Mouse (Mus musculus): ENCODE data around the gene Barhl2. TPM values are rescaled to one million over a fixed set of nuclear protein-coding genes. Genes with fewer than 3 reads are reported as not detected.

Barhl2 gene
- polyA plus RNA-seq, 1 experiment: not detected

DNA sequence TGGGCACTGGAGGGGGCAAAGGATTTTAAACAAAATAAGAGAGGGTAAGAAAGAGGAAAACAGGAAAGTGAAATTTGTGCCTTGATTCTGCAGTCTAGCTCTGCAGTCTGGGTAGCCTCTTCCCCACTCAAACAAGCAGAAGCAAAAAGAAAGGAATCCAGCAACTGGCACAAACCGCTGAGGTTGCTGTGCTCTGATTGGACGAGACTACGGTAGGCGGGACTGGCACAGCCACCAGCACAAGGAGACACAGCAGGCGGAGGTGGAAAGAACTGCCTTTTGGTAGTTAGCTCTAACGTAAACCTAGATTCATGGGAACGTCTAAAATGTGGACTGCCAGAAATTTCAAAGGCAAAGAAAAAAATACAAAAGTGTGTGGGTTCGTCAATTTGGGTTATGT lies 11.4 kb downstream of the Barhl2 start:
- Histone ChIP-seq H3K4me3 (no peak overlapping the region), H3K36me3 (ENCODE audit: control insufficient read depth, insufficient read depth) (no peaks in the 10 kb centered on the region), H3ac (ENCODE audit: control insufficient read depth, insufficient read length) (no peak overlapping the region), H3K27me3 (ENCODE audit: control insufficient read depth, insufficient read depth, insufficient read length) (peaks cover 16% of the 10 kb centered on the region), H3K4me2 (ENCODE audit: low read depth) (no peak overlapping the region), H3K79me2 (ENCODE audit: control insufficient read depth, insufficient read depth) (no peaks in the 10 kb centered on the region)
- TF ChIP-seq MYOG (IDR thresholded peaks at IDR 0.05; ENCODE audit: control insufficient read depth in 1 of 3, insufficient read depth in 1 of 3, insufficient read length in 2 of 3, low read depth in 2 of 3) (no peak), POLR2AphosphoS2 (IDR thresholded peaks at IDR 0.05; ENCODE audit: insufficient read length, low read depth) (no peak), E2F4 (IDR thresholded peaks at IDR 0.05; ENCODE audit: insufficient read depth) (no peak), MYOD1 (IDR thresholded peaks at IDR 0.05; ENCODE audit: control insufficient read depth in 1 of 3, insufficient read length in 2 of 3, low read depth in 2 of 3) (no peak), USF1 (IDR thresholded peaks at IDR 0.05; ENCODE audit: low read depth) (no peak), POLR2A (IDR thresholded peaks at IDR 0.05; ENCODE audit: insufficient read length, low read depth) (no peak), REST (IDR thresholded peaks at IDR 0.05; ENCODE audit: insufficient read depth, insufficient read length) (no peak), TCF12 (IDR thresholded peaks at IDR 0.05; ENCODE audit: insufficient read depth, poor library complexity, severe bottlenecking) (no peak), CEBPB (IDR thresholded peaks at IDR 0.05; ENCODE audit: insufficient read depth, poor library complexity, severe bottlenecking) (no peak), MAX (IDR thresholded peaks at IDR 0.05; ENCODE audit: low read depth) (no peak), TCF3 (IDR thresholded peaks at IDR 0.05; ENCODE audit: insufficient read length, low read depth) (no peak), SRF (IDR thresholded peaks at IDR 0.05; ENCODE audit: control insufficient read depth, insufficient read length, low read depth) (no peak)

DNA sequence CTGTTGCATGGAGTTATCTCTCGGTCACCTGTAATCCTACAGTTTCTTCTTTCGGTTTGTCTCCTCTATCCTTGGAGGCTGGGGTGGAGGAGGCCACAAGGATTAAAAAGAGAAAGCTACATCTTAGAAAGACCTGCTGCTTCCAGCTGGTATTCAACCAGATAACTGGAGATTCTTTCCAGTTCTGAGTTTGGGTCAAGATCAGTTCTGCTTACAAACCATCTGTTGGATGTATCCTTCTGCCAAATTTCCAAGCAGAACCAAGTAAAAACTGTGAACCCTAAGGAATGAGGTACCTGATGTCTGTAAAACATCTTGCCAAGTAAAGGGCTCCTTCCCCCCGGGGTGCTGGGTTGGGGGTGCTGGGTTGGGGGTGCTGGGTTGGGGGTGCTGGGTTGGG lies 12.3 kb downstream of the Barhl2 start:
- Histone ChIP-seq H3K79me2 (ENCODE audit: control insufficient read depth, insufficient read depth) (no peaks in the 10 kb centered on the region), H3K4me3 (no peak overlapping the region), H3ac (ENCODE audit: control insufficient read depth, insufficient read length) (no peak overlapping the region), H3K4me2 (ENCODE audit: low read depth) (no peak overlapping the region), H3K36me3 (ENCODE audit: control insufficient read depth, insufficient read depth) (no peaks in the 10 kb centered on the region), H3K27me3 (ENCODE audit: control insufficient read depth, insufficient read depth, insufficient read length) (peaks cover 11% of the 10 kb centered on the region)
- no peak for TF ChIP-seq MAX (IDR thresholded peaks at IDR 0.05; ENCODE audit: low read depth)
- no peak for TF ChIP-seq REST (IDR thresholded peaks at IDR 0.05; ENCODE audit: insufficient read depth, insufficient read length)
- no peak for TF ChIP-seq POLR2AphosphoS2 (IDR thresholded peaks at IDR 0.05; ENCODE audit: insufficient read length, low read depth)
- TF ChIP-seq CEBPB (IDR thresholded peaks at IDR 0.05; ENCODE audit: insufficient read depth, poor library complexity, severe bottlenecking): no peak
- TF ChIP-seq SRF (IDR thresholded peaks at IDR 0.05; ENCODE audit: control insufficient read depth, insufficient read length, low read depth): no peak
- TF ChIP-seq MYOG (IDR thresholded peaks at IDR 0.05; ENCODE audit: control insufficient read depth in 1 of 3, insufficient read depth in 1 of 3, insufficient read length in 2 of 3, low read depth in 2 of 3): no peak
- no peak for TF ChIP-seq MYOD1 (IDR thresholded peaks at IDR 0.05; ENCODE audit: control insufficient read depth in 1 of 3, insufficient read length in 2 of 3, low read depth in 2 of 3)
- TF ChIP-seq USF1 (IDR thresholded peaks at IDR 0.05; ENCODE audit: low read depth): no peak
- no peak for TF ChIP-seq TCF3 (IDR thresholded peaks at IDR 0.05; ENCODE audit: insufficient read length, low read depth)
- no peak for TF ChIP-seq TCF12 (IDR thresholded peaks at IDR 0.05; ENCODE audit: insufficient read depth, poor library complexity, severe bottlenecking)
- TF ChIP-seq E2F4 (IDR thresholded peaks at IDR 0.05; ENCODE audit: insufficient read depth): no peak
- no peak for TF ChIP-seq POLR2A (IDR thresholded peaks at IDR 0.05; ENCODE audit: insufficient read length, low read depth)

DNA sequence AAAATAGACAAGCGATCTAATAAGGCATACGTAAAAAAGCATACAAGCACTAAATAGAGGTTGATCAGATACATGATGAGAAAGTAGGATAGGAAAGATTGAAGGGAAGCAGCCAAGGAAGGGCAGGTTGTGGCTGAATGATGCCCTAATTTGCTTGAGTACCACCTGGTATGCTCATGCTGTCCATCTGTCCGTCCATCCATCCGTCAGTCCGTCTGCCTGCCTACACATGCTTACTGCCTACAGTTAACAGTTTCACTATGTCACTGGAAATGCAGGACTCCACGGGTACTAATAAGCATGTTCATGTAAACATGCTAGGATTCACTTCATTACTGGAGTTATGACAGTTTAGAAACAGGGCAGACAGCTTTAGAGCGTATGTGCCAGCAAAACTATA lies 19.1 kb downstream of the Barhl2 start:
- no peaks in the 10 kb centered on the region for H3K79me2 ChIP-seq (ENCODE audit: control insufficient read depth, insufficient read depth)
- no peaks in the 10 kb centered on the region for H3K27me3 ChIP-seq (ENCODE audit: control insufficient read depth, insufficient read depth, insufficient read length)
- no peak overlapping the region for H3ac ChIP-seq (ENCODE audit: control insufficient read depth, insufficient read length)
- no peak for TF ChIP-seq POLR2A (IDR thresholded peaks at IDR 0.05; ENCODE audit: insufficient read length, low read depth)
- TF ChIP-seq MYOG (IDR thresholded peaks at IDR 0.05; ENCODE audit: control insufficient read depth in 1 of 3, insufficient read depth in 1 of 3, insufficient read length in 2 of 3, low read depth in 2 of 3): no peak
- TF ChIP-seq TCF12 (IDR thresholded peaks at IDR 0.05; ENCODE audit: insufficient read depth, poor library complexity, severe bottlenecking): no peak
- TF ChIP-seq MAX (IDR thresholded peaks at IDR 0.05; ENCODE audit: low read depth): no peak
- H3K36me3 ChIP-seq (ENCODE audit: control insufficient read depth, insufficient read depth): no peaks in the 10 kb centered on the region
- no peak overlapping the region for H3K4me3 ChIP-seq
- no peak overlapping the region for H3K4me2 ChIP-seq (ENCODE audit: low read depth)

DNA sequence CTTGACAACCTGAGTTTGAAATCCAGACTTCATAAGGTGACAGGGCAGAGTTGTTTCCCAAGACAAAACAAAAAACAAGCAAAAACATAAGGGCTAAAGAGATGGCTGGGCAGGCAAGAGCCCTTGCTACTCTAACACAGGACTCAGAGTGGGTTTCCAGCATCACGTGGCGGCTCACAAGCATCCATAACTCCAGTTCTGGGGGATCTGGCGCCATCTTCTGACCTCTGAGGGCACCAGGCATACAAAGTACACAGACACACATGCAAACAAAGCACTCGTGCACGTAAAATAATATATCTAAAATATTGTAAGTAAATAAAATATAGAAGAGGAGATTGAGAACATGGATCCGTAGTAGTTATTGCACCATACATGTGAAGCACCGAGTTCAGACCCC lies 31.9 kb downstream of the Barhl2 start:
- Histone ChIP-seq H3K36me3 (ENCODE audit: control insufficient read depth, insufficient read depth) (no peaks in the 10 kb centered on the region), H3ac (ENCODE audit: control insufficient read depth, insufficient read length) (no peak overlapping the region), H3K4me3 (no peak overlapping the region), H3K4me2 (ENCODE audit: low read depth) (no peak overlapping the region), H3K79me2 (ENCODE audit: control insufficient read depth, insufficient read depth) (no peaks in the 10 kb centered on the region), H3K27me3 (ENCODE audit: control insufficient read depth, insufficient read depth, insufficient read length) (no peaks in the 10 kb centered on the region)
- TF ChIP-seq MYOD1 (IDR thresholded peaks at IDR 0.05; ENCODE audit: control insufficient read depth in 1 of 3, insufficient read length in 2 of 3, low read depth in 2 of 3): no peak

DNA sequence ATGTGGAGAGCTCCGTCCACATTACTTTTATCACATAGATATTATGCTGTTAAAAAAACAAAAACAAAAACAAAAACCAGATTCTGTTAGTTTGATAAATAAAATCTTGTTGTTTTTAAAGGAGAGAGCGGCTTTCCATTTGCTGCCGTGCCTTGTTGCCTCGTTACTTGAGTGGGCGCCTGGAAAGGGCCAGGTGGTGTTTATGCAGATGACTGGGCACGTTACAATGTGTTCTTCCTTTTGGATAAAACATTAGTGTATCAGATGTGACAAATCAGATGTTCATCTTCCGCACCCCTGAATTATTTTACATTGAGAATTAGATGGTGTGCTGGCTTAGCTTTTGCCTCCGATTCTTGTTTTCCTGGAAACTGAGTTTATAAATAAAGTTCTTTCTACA lies 37.1 kb downstream of the Barhl2 start:
- H3ac ChIP-seq (ENCODE audit: control insufficient read depth, insufficient read length): no peak overlapping the region
- H3K36me3 ChIP-seq (ENCODE audit: control insufficient read depth, insufficient read depth): no peaks in the 10 kb centered on the region
- H3K79me2 ChIP-seq (ENCODE audit: control insufficient read depth, insufficient read depth): no peaks in the 10 kb centered on the region
- H3K27me3 ChIP-seq (ENCODE audit: control insufficient read depth, insufficient read depth, insufficient read length): no peaks in the 10 kb centered on the region
- H3K4me2 ChIP-seq (ENCODE audit: low read depth): no peak overlapping the region
- H3K4me3 ChIP-seq: no peak overlapping the region
- no peak for TF ChIP-seq MAX (IDR thresholded peaks at IDR 0.05; ENCODE audit: low read depth)
- TF ChIP-seq POLR2A (IDR thresholded peaks at IDR 0.05; ENCODE audit: insufficient read length, low read depth): no peak
- no peak for TF ChIP-seq CEBPB (IDR thresholded peaks at IDR 0.05; ENCODE audit: insufficient read depth, poor library complexity, severe bottlenecking)
- no peak for TF ChIP-seq E2F4 (IDR thresholded peaks at IDR 0.05; ENCODE audit: insufficient read depth)
- TF ChIP-seq TCF3 (IDR thresholded peaks at IDR 0.05; ENCODE audit: insufficient read length, low read depth): no peak
- no peak for TF ChIP-seq SRF (IDR thresholded peaks at IDR 0.05; ENCODE audit: control insufficient read depth, insufficient read length, low read depth)
- no peak for TF ChIP-seq USF1 (IDR thresholded peaks at IDR 0.05; ENCODE audit: low read depth)
- TF ChIP-seq MYOD1 (IDR thresholded peaks at IDR 0.05; ENCODE audit: control insufficient read depth in 1 of 3, insufficient read length in 2 of 3, low read depth in 2 of 3): no peak
- TF ChIP-seq REST (IDR thresholded peaks at IDR 0.05; ENCODE audit: insufficient read depth, insufficient read length): no peak
- no peak for TF ChIP-seq POLR2AphosphoS2 (IDR thresholded peaks at IDR 0.05; ENCODE audit: insufficient read length, low read depth)
- TF ChIP-seq TCF12 (IDR thresholded peaks at IDR 0.05; ENCODE audit: insufficient read depth, poor library complexity, severe bottlenecking): no peak

Data from myocyte (in vitro differentiated cells).